In the genomic region with DNA sequence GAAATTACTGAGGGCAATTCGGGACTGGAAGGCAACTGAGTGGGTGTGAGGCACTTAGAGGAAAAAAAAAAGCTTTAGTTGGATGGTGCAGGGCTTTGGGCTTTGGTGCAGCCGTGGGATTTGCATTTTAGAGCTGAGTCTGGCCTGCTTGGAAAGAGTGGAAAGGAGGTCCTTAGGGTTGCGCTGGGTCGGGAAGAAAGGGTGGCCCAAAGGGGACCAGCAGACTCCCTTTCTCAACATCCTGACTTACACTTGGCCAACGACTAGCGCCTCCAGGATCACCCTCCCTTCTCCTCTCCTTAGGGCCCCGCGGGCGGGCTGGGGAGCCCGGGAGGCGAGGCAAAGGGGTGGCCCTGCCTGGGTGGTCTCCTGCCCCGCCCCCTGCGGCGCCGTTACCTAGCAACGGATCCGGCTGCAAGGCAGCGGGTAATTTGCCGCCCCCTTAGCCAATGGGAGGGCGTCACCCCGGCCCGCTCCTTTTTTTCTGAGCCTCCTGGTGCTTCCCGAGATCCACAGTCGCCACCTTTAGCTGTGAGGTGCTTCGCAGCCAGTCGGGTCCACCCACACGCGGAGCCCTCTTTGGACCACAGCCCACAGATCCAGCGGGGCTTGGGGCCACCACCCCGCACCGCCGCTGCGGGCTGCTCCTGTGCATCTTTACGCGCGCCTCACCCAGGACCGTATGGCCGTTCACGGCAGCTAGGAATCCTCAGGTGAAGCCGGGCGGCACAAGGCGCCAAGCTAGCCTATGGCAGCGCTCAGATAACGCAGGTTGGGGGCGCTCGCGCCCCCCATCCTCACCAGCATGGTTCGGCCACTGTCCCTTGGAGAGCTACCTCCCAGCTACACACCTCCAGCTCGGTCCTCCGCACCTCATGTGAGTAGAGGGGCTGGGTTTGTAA, we compare ENCODE assay signal across 8 mouse cellular contexts. TPM values are rescaled to one million over a fixed set of nuclear protein-coding genes. Genes with fewer than 3 reads are reported as not detected.
DNase-seq lines count a peak whose midpoint lies in the region; ATAC-seq and TF ChIP-seq lines count a peak whose summit lies in the region.

A gene (plus strand): TSS at position 525 of the 902 bp plus-strand sequence.

- H3K4me1 ChIP-seq in cerebellum, adult 2 months (ENCODE audit: control insufficient read depth, insufficient read depth, low read length) = no peaks in the 10 kb centered on the region
- H3K4me1 ChIP-seq in lung, embryonic 16.5 days (replicated peaks; ENCODE audit: control insufficient read depth, insufficient read depth, low read length) = peaks cover 31% of the 10 kb centered on the region

- H3K36me3 ChIP-seq in lung, embryonic 16.5 days (ENCODE audit: control insufficient read depth, insufficient read depth, low read length) = no peaks in the 10 kb centered on the region

- no peak within 1 kb of the TSS for H3K27ac ChIP-seq in cerebellum, adult 2 months (ENCODE audit: insufficient read depth, low read length)
- H3K27ac ChIP-seq in lung, embryonic 16.5 days (ENCODE audit: low read length) = peak within 1 kb of the TSS; percentile 78

- no peak for TF ChIP-seq POLR2A in cerebellum, adult 2 months (IDR thresholded peaks at IDR 0.05; ENCODE audit: borderline replicate concordance, insufficient read depth, low read length)

- DNase-seq in Muller cell, postnatal 12 days (ENCODE audit: inconsistent ontology term) = peak; percentile 54
- peak; percentile 33 to 36 for DNase-seq in cerebellum, adult 2 months
- peak; percentile 90 for DNase-seq in heart, postnatal 4 days
- DNase-seq in layer of hippocampus, postnatal 10 days (ENCODE audit: low spot score in 2 of 2) = peak; percentile 76 to 80
- peak; percentile 88 for DNase-seq in ovary, postnatal 14 days (ENCODE audit: low spot score)
- DNase-seq in urinary bladder, postnatal 4 days (ENCODE audit: low spot score in 2 of 2) = peak; percentile 86 to 90

- 3% methylated on average over 50 of the region's 50 CpGs for WGBS in cerebellum, adult 2 months
- WGBS in lung, embryonic 16.5 days = 0% methylated on average over 45 of the region's 50 CpGs

- no peaks in the 10 kb centered on the region for H3K9me3 ChIP-seq in lung, embryonic 16.5 days (ENCODE audit: control insufficient read depth, low read length)

- H3K4me3 ChIP-seq in cerebellum, adult 2 months (replicated peaks; ENCODE audit: insufficient read depth, low read depth, low read length) = peak within 1 kb of the TSS; percentile 45
- H3K4me3 ChIP-seq in lung, embryonic 16.5 days (ENCODE audit: low read length) = peak within 1 kb of the TSS; percentile 76

- TF ChIP-seq CTCF in cerebellum, adult 2 months (IDR thresholded peaks at IDR 0.05; ENCODE audit: borderline replicate concordance, insufficient read depth, low read depth, low read length) = no peak

- H3K4me2 ChIP-seq in lung, embryonic 16.5 days (ENCODE audit: low read depth, low read length) = peak within 1 kb of the TSS; percentile 98

- no peaks in the 10 kb centered on the region for H3K27me3 ChIP-seq in cerebellum, adult 2 months (ENCODE audit: control insufficient read depth, insufficient read depth, low read length)
- no peaks in the 10 kb centered on the region for H3K27me3 ChIP-seq in lung, embryonic 16.5 days (ENCODE audit: control insufficient read depth, insufficient read depth, low read depth, low read length)

- peak within 1 kb of the TSS; percentile 68 for H3K9ac ChIP-seq in lung, embryonic 16.5 days (ENCODE audit: low read length)

- ATAC-seq in frontal cortex, adult (ENCODE audit: low TSS enrichment) = peak; percentile 41; the same call in 1 of the 2 replicates
- ATAC-seq in lung, embryonic 16.5 days (ENCODE audit: low read depth) = peak; percentile 86

RNA-seq across cellular contexts. Expression of the gene that starts here (rescaled TPM):
- polyA plus RNA-seq in cerebellum, adult 2 months (2012; rRNA removed) = 3.6 and 3.9 TPM in 2 replicates
- total RNA-seq in heart, postnatal 4 days (2021) = 1 to 10 TPM; 4.0 to 5.0 TPM
- total RNA-seq in layer of hippocampus, postnatal 10 days (2021) = 1 to 10 TPM; 2.5 to 3.2 TPM
- polyA plus RNA-seq in lung, embryonic 16.5 days (2015; fragmentation: Nextera tagmentation; extraction: Ambion mirVana) = 5.3 and 5.7 TPM in 2 replicates

Comparison
In these comparisons a context has a peak if more than half of its experiments do, and no peak if none do; other contexts are left out.
1. DNase-seq: peak in every context shown above with its lines; median percentile 90 in heart, postnatal 4 days; 88 in ovary, postnatal 14 days; 88 in urinary bladder, postnatal 4 days; 78 in layer of hippocampus, postnatal 10 days; 54 in Muller cell, postnatal 12 days; 34 in cerebellum, adult 2 months.